Comparison of ENCODE assay signal across 14 mouse cellular contexts in genomic region chr6:30308751-30309150, GRCm38 (mm10). TPM values are rescaled to one million over a fixed set of nuclear protein-coding genes. Genes with fewer than 3 reads are reported as not detected.
DNase-seq lines count a peak whose midpoint lies in the region; ATAC-seq and TF ChIP-seq lines count a peak whose summit lies in the region.
"Had no signal": no experiment of that assay in that cellular context is flagged by ENCODE, and none has a peak within 500 bp of the region (broad histone marks: within the 10 kb centered on the region; RNA-seq: fewer than 3 reads in every experiment).

No protein-coding gene starts in this region.

- peak overlapping the region; percentile 31; the same call in 1 of the 2 replicates for H3K9ac ChIP-seq in liver, postnatal 0 days (replicated peaks)
- H3K9ac ChIP-seq: limb, embryonic 15.5 days; neural tube, embryonic 12.5 days had no signal

- TF ChIP-seq CTCF in liver, postnatal 0 days (IDR thresholded peaks at IDR 0.05; ENCODE audit: low read depth) = no peak

- no peaks in the 10 kb centered on the region for H3K9me3 ChIP-seq in heart, embryonic 10.5 days
- H3K9me3 ChIP-seq in megakaryocyte, embryonic 14.5 days = peaks cover 11% of the 10 kb centered on the region
- no peaks in the 10 kb centered on the region for H3K9me3 ChIP-seq in liver, postnatal 0 days (ENCODE audit: low read length)
- H3K9me3 ChIP-seq: limb, embryonic 15.5 days had no signal

- ATAC-seq in megakaryocyte, adult 5-6 weeks (ENCODE audit: poor library complexity, severe bottlenecking) = no peak
- no peak for ATAC-seq in liver, postnatal 0 days

- no peak overlapping the region for H3K4me3 ChIP-seq in heart, embryonic 10.5 days
- H3K4me3 ChIP-seq in megakaryocyte, embryonic 14.5 days (replicated peaks) = peak overlapping the region; percentile 76
- H3K4me3 ChIP-seq in liver, postnatal 0 days (ENCODE audit: low read depth, low read length) = no peak overlapping the region
- H3K4me3 ChIP-seq: left cerebral cortex, adult 2 months; limb, embryonic 15.5 days; neural tube, embryonic 12.5 days had no signal

- peak overlapping the region; percentile 85 for H3K27ac ChIP-seq in heart, embryonic 10.5 days
- H3K27ac ChIP-seq in liver, postnatal 0 days (ENCODE audit: low read depth) = peak overlapping the region; percentile 94
- H3K27ac ChIP-seq: left cerebral cortex, adult 2 months; limb, embryonic 15.5 days; neural tube, embryonic 12.5 days had no signal

- H3K36me3 ChIP-seq in heart, embryonic 10.5 days = no peaks in the 10 kb centered on the region
- peaks cover 3% of the 10 kb centered on the region for H3K36me3 ChIP-seq in megakaryocyte, embryonic 14.5 days (replicated peaks; ENCODE audit: low read length)
- H3K36me3 ChIP-seq in liver, postnatal 0 days (replicated peaks; ENCODE audit: insufficient read depth, low read length) = no peaks in the 10 kb centered on the region
- H3K36me3 ChIP-seq: G1E; limb, embryonic 15.5 days; neural tube, embryonic 12.5 days had no signal

- peak; percentile 86 for DNase-seq in heart, embryonic 10.5 days (ENCODE audit: low spot score)
- DNase-seq in heart, adult 18-20 months = no peak
- peak; percentile 14 for DNase-seq in embryo, embryonic 9.5 days (ENCODE audit: extremely low spot score)
- peak; percentile 31 for DNase-seq in liver, postnatal 0 days
- no peak for DNase-seq in thymus, postnatal 36 days
- no peak for DNase-seq in right cerebral cortex, postnatal 10 days (ENCODE audit: low spot score in 2 of 2)
- DNase-seq: right cerebral cortex, adult 18-20 months; thymus, postnatal 25 days had no signal

- H3K4me2 ChIP-seq in liver, postnatal 0 days (ENCODE audit: low read depth, low read length) = no peak overlapping the region
- H3K4me2 ChIP-seq: limb, embryonic 15.5 days; neural tube, embryonic 12.5 days had no signal

- WGBS in heart, embryonic 10.5 days = 32% methylated on average over 4 of the region's 4 CpGs
- WGBS in liver, postnatal 0 days (ENCODE audit: insufficient replicate concordance) = 74% methylated on average over 4 of the region's 4 CpGs

- H3K4me1 ChIP-seq in heart, embryonic 10.5 days = peaks cover 31% of the 10 kb centered on the region
- H3K4me1 ChIP-seq in megakaryocyte, embryonic 14.5 days = peaks cover 69% of the 10 kb centered on the region
- peaks cover 30% of the 10 kb centered on the region for H3K4me1 ChIP-seq in liver, postnatal 0 days (ENCODE audit: insufficient read depth)

- TF ChIP-seq EP300 in liver, postnatal 0 days (IDR thresholded peaks at IDR 0.05; ENCODE audit: low read depth) = no peak

- H3K27me3 ChIP-seq in heart, embryonic 10.5 days (ENCODE audit: insufficient read depth, poor library complexity, severe bottlenecking) = no peaks in the 10 kb centered on the region
- H3K27me3 ChIP-seq in megakaryocyte, embryonic 14.5 days (replicated peaks) = no peaks in the 10 kb centered on the region
- no peaks in the 10 kb centered on the region for H3K27me3 ChIP-seq in liver, postnatal 0 days (ENCODE audit: insufficient read depth, low read length)
- H3K27me3 ChIP-seq: limb, embryonic 15.5 days; neural tube, embryonic 12.5 days had no signal

RNA-seq across cellular contexts. Expression of gene Ube2h, which starts 4.4 kb away (rescaled TPM):
- polyA plus RNA-seq in heart, embryonic 10.5 days (2016; fragmentation: Nextera tagmentation; extraction: Ambion mirVana) = 49.6 and 51.7 TPM in 2 replicates
- total RNA-seq in heart, adult 18-20 months (2021) = 10 to 100 TPM; 56.8 to 63.6 TPM
- polyA plus RNA-seq in megakaryocyte, embryonic 14.5 days (2012; ENCODE audit: insufficient read depth, low replicate concordance) = 20.5 and 26.8 TPM in 2 replicates
- total RNA-seq in megakaryocyte, adult 5-6 weeks (2015) = 16.8 and 18.5 TPM in 2 replicates
- 21.1 and 31.3 TPM in 2 replicates for total RNA-seq in megakaryocyte, adult 5-6 weeks (2017)
- 18.2 and 23.5 TPM in 2 replicates for polyA plus RNA-seq in liver, postnatal 0 days (2015; fragmentation: Nextera tagmentation; extraction: Ambion mirVana)

Comparison
In these comparisons a context has a peak if more than half of its experiments do, and no peak if none do; other contexts are left out.
1. DNase-seq: peak in heart, embryonic 10.5 days (single experiment), embryo, embryonic 9.5 days (single experiment) and liver, postnatal 0 days (single experiment); none in heart, adult 18-20 months (0 of 2), thymus, postnatal 36 days (0 of 2) and right cerebral cortex, postnatal 10 days (0 of 2).